Mouse (Mus musculus) myocyte (in vitro differentiated cells): ENCODE data around the gene Ablim1.

Source experiments
- E2F4 ChIP-seq: IDR thresholded peaks from one replicate; pipeline ENCODE4 v1.6.1; 2011; ENCODE audit warnings: mild to moderate bottlenecking, control low read depth, moderate library complexity; ENCODE audit not compliant: insufficient read depth
- POLR2A ChIP-seq: IDR thresholded peaks from one replicate; pipeline ENCODE4 v1.6.1; 2011; ENCODE audit warnings: low read depth, mild to moderate bottlenecking, control low read depth, moderate library complexity; ENCODE audit not compliant: insufficient read length
- TCF12 ChIP-seq: IDR thresholded peaks from one replicate; pipeline ENCODE4 v1.6.1; 2011; ENCODE audit warnings: mild to moderate bottlenecking, control low read depth; ENCODE audit not compliant: poor library complexity, insufficient read depth, severe bottlenecking

DNA sequence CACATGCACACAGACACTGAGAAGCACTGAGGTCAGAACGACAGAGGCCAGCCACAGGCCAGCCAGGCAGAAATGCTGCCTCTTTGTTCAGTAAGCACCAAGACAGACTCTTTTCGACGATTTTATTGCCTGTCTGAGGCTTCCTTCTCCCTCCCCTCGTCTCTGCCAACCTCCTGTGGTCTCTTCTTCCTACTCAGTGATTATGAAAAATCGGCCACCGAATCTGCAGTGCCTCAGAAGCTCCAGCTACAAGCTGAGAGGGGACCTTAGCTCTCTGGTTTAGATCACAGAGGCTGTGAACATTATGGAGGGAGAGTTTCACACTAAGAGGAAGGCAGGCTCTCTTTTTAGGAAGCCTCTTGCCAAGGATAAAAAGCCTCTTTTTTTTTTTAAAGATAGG is 167.0 kb downstream of the Ablim1 start:
- TF ChIP-seq TCF12 (no peak), POLR2A (no peak), E2F4 (no peak)
